Mouse (Mus musculus) embryonic facial prominence, embryonic 13.5 days (tissue): ENCODE data around the gene Mctp1. TPM values are rescaled to one million over a fixed set of nuclear protein-coding genes. Genes with fewer than 3 reads are reported as not detected.

Experiments
- ATAC-seq: fragments of 200-750 bp; cut with Nextera tagmentation; 2 replicates; pipeline ENCODE4 v1.8.0; 2017; ENCODE audit warnings: low read depth; ENCODE audit not compliant: insufficient number of reproducible peaks, insufficient read depth, low FRiP score, low TSS enrichment
- H3K27ac ChIP-seq: fragments of 300-500 bp; sonication (generic); 2 replicates; pipeline ENCODE4 v1.5.1; 2015; ENCODE audit warnings: moderate library complexity, mild to moderate bottlenecking, inconsistent platforms
- H3K27me3 ChIP-seq: fragments of 300-500 bp; sonication (generic); 2 replicates; pipeline ENCODE4 v1.6.1; 2015; ENCODE audit warnings: mild to moderate bottlenecking, inconsistent platforms
- H3K36me3 ChIP-seq: fragments of 300-500 bp; sonication (generic); 2 replicates; pipeline ENCODE4 v1.6.1; 2015; ENCODE audit warnings: mild to moderate bottlenecking, inconsistent platforms
- H3K4me1 ChIP-seq: fragments of 300-500 bp; sonication (generic); 2 replicates; pipeline ENCODE4 v1.6.1; 2015; ENCODE audit warnings: inconsistent platforms
- H3K4me2 ChIP-seq: fragments of 300-500 bp; sonication (generic); 2 replicates; pipeline ENCODE4 v1.6.1; 2015; ENCODE audit warnings: moderate library complexity, mild to moderate bottlenecking, inconsistent platforms
- H3K4me3 ChIP-seq: fragments of 300-500 bp; sonication (generic); 2 replicates; pipeline ENCODE4 v1.5.1; 2015; ENCODE audit warnings: mild to moderate bottlenecking, inconsistent platforms
- H3K9ac ChIP-seq: fragments of 300-500 bp; sonication (generic); 2 replicates; pipeline ENCODE4 v1.6.1; 2015; ENCODE audit warnings: mild to moderate bottlenecking, inconsistent platforms
- H3K9me3 ChIP-seq: fragments of 300-500 bp; sonication (generic); 2 replicates; pipeline ENCODE4 v1.6.1; 2016; ENCODE audit warnings: inconsistent platforms
- WGBS: fragments of 180-500 bp; shearing (Covaris S2); methylation state at CpG from one replicate; pipeline ENCODE4 v1.1.7; 2015; ENCODE audit warnings: mixed read lengths; 5-methylcytosine and 5-hydroxymethylcytosine counted together
- polyA plus RNA-seq: library from polyadenylated mRNA; unstranded; fragments of >200 nt; fragmentation: Nextera tagmentation; extraction: Ambion mirVana; gene quantifications from 2 replicates; pipeline ENCODE4 v1.2.1, GENCODE M21; 2015

Mctp1 gene
- polyA plus RNA-seq, 1 experiment from 2014 or later, result 0.66 TPM

GRCm38 (mm10) chr13:76633707-76634106 lies 249.4 kb downstream of the Mctp1 start:
- ATAC-seq, result no peak
- WGBS, result 90% methylated on average over 1 of the region's 1 CpGs

DNA sequence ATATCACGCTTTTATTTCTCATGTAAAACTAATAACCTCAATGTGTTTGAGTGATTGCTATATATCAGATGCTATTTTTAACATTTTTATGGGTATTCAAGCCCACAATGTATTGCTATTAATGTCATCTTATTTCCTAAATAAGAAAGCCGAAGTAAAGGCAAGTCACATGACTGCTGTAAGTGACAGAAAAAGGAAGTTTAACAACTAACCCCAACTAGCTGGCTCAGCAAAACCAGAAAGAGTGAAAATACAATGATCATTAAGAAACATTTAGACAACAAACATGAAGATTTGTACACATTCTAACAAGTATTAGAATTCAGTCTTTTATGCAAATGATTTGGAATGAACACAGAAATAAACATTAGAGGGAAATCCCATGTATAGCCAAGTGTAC lies 253.9 kb downstream of the Mctp1 start:
- ATAC-seq, result no peak
- H3K36me3 ChIP-seq, result no peaks in the 10 kb centered on the region
- H3K9ac ChIP-seq, result no peak overlapping the region
- H3K9me3 ChIP-seq, result no peaks in the 10 kb centered on the region
- WGBS, result 87% methylated on average over 2 of the region's 2 CpGs
- no peak overlapping the region for H3K27ac ChIP-seq
- no peak overlapping the region for H3K4me3 ChIP-seq
- no peak overlapping the region for H3K4me2 ChIP-seq
- H3K4me1 ChIP-seq, result no peaks in the 10 kb centered on the region
- no peaks in the 10 kb centered on the region for H3K27me3 ChIP-seq

More at GRCm38 (mm10) chr13:76633707-76634106, 249.4 kb downstream of the Mctp1 start:
- H3K4me2 ChIP-seq, result no peak overlapping the region
- H3K4me3 ChIP-seq, result no peak overlapping the region
- H3K27ac ChIP-seq, result no peak overlapping the region
- no peak overlapping the region for H3K9ac ChIP-seq
- no peaks in the 10 kb centered on the region for H3K4me1 ChIP-seq
- H3K36me3 ChIP-seq, result no peaks in the 10 kb centered on the region
- no peaks in the 10 kb centered on the region for H3K27me3 ChIP-seq
- H3K9me3 ChIP-seq, result no peaks in the 10 kb centered on the region

DNA sequence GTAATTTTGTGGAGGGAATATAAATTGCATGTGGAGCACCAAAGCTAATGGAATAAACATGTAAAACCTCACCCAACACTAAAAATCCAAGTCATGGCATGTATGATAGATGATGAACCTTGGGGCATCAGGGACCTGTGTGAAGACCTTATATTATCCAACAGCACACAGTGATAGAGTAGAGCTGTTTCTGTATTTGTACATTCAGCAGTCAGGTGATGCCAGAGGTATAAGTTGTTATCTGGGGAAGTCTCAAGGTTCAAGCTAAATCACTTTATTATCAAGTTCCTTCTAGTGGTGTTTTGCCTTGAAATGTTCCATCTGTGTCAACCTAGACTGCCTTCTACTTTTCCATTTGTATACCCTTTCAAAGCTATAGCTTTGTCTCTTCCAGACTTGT lies 275.2 kb downstream of the Mctp1 start:
- no peaks in the 10 kb centered on the region for H3K27me3 ChIP-seq
- H3K27ac ChIP-seq, result no peak overlapping the region
- no peak overlapping the region for H3K9ac ChIP-seq
- no peak overlapping the region for H3K4me2 ChIP-seq
- H3K4me1 ChIP-seq, result no peaks in the 10 kb centered on the region
- no peaks in the 10 kb centered on the region for H3K9me3 ChIP-seq
- no peak overlapping the region for H3K4me3 ChIP-seq
- H3K36me3 ChIP-seq, result no peaks in the 10 kb centered on the region
- no peak for ATAC-seq

DNA sequence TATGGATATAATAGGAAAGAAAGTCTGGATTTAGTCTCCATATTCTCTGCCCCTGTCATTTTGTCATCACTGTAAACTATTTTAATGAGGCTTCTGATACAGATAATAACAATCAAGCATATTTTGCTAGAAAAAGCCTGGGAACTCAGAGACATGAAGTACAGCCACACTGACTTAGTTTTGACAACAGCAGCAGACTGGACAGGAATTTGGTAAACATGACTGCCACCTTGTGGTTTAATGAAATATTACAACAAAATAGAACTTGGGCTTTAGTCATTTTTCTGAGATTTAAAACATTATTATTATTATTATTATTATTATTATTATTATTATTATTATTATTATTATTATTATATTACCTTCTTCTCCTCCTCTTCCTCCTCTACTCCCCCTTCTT lies 297.0 kb downstream of the Mctp1 start:
- Histone ChIP-seq H3K4me2 (no peak overlapping the region), H3K27ac (no peak overlapping the region), H3K9me3 (no peaks in the 10 kb centered on the region), H3K9ac (no peak overlapping the region), H3K4me1 (no peaks in the 10 kb centered on the region), H3K4me3 (no peak overlapping the region), H3K36me3 (no peaks in the 10 kb centered on the region), H3K27me3 (no peaks in the 10 kb centered on the region)
- no peak for ATAC-seq

DNA sequence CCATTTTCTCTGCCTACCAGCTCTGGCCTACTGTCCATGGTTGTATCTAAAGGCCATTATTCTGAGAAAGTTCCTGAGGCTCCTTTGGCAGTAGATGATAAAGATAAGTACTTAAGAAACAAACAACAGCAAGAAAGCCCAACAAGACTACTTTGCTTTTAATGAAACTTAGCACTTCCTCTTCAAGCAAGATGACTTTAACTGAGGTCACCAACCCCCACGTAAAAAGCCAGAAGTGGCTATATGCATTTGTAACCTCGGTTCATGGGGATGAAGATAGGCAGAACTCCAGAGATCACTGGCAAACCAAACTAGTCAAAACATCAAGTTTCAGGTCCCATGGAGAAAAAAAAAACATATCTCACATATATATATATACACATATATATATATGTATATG lies 305.0 kb downstream of the Mctp1 start:
- Histone ChIP-seq H3K27ac (no peak overlapping the region), H3K4me3 (no peak overlapping the region), H3K4me1 (no peaks in the 10 kb centered on the region), H3K9ac (no peak overlapping the region), H3K4me2 (no peak overlapping the region), H3K36me3 (no peaks in the 10 kb centered on the region), H3K9me3 (no peaks in the 10 kb centered on the region), H3K27me3 (no peaks in the 10 kb centered on the region)
- 92% methylated on average over 2 of the region's 2 CpGs for whole genome bisulfite sequencing
- no peak for ATAC-seq

DNA sequence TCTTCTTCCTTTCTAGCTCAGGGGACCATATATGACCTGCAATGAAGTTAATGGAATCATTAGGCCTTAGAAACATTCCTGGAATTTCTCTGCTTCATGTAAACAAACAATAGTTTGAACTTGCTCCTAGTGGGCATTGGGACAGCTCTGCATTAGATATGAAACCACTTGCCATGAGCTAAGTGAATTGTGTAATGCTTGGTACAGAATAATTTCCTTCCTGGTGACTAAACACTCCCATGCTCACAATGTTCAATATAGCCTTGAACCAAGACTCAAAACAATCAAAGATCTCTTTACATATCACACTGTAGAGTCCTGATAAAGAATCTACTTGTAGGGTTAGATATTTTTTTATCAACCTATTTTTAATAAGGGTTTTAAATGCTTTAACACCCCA lies 305.8 kb downstream of the Mctp1 start:
- Histone ChIP-seq H3K4me1 (no peaks in the 10 kb centered on the region), H3K9me3 (no peaks in the 10 kb centered on the region), H3K4me2 (no peak overlapping the region), H3K9ac (no peak overlapping the region), H3K4me3 (no peak overlapping the region), H3K27me3 (no peaks in the 10 kb centered on the region), H3K27ac (no peak overlapping the region), H3K36me3 (no peaks in the 10 kb centered on the region)
- ATAC-seq, result no peak

DNA sequence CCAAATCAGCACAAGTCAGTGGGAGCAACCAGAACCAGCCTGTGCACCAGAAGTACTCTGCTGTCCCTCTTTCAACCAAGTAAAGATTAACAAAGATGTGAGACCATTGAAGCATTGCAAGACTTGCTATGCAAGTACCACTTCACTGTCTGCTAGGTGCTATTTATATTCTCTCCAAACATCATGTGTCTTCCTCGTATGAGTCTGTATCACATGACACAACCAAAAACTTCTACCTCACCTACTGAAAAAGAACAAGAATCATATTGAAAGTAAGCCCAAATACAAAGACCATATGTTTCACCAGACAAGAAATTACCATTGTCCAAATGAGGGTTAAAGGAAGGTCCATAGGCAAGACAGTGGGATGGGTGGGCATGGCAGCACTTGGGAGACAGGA lies 306.4 kb downstream of the Mctp1 start:
- Histone ChIP-seq H3K4me3 (no peak overlapping the region), H3K4me1 (no peaks in the 10 kb centered on the region), H3K27ac (no peak overlapping the region), H3K9ac (no peak overlapping the region), H3K36me3 (no peaks in the 10 kb centered on the region), H3K4me2 (no peak overlapping the region), H3K27me3 (no peaks in the 10 kb centered on the region), H3K9me3 (no peaks in the 10 kb centered on the region)
- 69% methylated on average over 1 of the region's 1 CpGs for WGBS
- ATAC-seq, result no peak

GRCm38 (mm10) chr13:76734013-76734412 lies 349.7 kb downstream of the Mctp1 start:
- H3K36me3 ChIP-seq, result no peaks in the 10 kb centered on the region
- H3K4me3 ChIP-seq, result no peak overlapping the region
- no peaks in the 10 kb centered on the region for H3K27me3 ChIP-seq
- H3K9me3 ChIP-seq, result no peaks in the 10 kb centered on the region
- H3K27ac ChIP-seq, result no peak overlapping the region
- no peak overlapping the region for H3K9ac ChIP-seq
- ATAC-seq, result no peak
- H3K4me2 ChIP-seq, result no peak overlapping the region
- no peaks in the 10 kb centered on the region for H3K4me1 ChIP-seq

GRCm38 (mm10) chr13:76750663-76751429 lies 366.5 kb downstream of the Mctp1 start:
- H3K36me3 ChIP-seq, result no peaks in the 10 kb centered on the region
- H3K4me2 ChIP-seq, result no peak overlapping the region
- no peak overlapping the region for H3K4me3 ChIP-seq
- H3K9me3 ChIP-seq, result no peaks in the 10 kb centered on the region
- no peaks in the 10 kb centered on the region for H3K27me3 ChIP-seq
- no peak for ATAC-seq
- no peaks in the 10 kb centered on the region for H3K4me1 ChIP-seq
- no peak overlapping the region for H3K27ac ChIP-seq
- WGBS, result 60% methylated on average over 4 of the region's 4 CpGs
- no peak overlapping the region for H3K9ac ChIP-seq

DNA sequence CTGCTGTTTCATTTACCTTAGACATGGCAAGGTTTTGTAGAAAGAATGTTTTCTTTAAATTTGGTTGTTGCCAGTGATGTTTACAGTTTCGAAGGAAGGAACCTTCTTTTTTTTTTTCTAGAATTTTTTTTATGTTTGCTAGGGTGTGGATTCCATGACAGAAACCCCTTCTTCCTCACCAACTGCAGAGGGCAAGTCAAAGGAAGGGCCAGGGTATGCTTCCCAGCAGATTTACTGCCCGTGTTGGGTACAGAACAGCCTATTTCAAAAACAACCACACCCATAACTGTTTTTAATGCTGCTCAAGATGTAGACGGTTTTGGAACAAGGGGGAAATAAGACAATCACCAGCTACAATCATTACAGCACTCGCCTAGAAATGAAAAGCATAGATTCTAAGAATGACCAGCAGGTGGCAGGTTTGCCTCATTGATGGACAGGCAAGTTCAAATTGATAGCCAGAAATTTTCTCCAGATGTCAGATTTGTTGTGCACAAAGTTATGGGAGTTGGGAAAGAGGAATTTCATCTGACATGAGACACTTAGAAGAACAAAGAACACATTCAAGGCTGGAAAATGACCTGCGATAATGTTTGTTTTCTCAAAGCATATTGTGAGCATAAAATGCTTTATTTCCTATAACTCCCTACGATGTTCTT lies 375.6 kb downstream of the Mctp1 start:
- 12% methylated on average over 6 of the region's 6 CpGs for WGBS
- ATAC-seq, result no peak
- Histone ChIP-seq H3K9ac (no peak overlapping the region), H3K27ac (no peak overlapping the region), H3K4me2 (no peak overlapping the region), H3K9me3 (no peaks in the 10 kb centered on the region), H3K4me3 (no peak overlapping the region), H3K36me3 (no peaks in the 10 kb centered on the region), H3K4me1 (peaks cover 4% of the 10 kb centered on the region; the same call in 1 of the 2 replicates), H3K27me3 (no peaks in the 10 kb centered on the region)

DNA sequence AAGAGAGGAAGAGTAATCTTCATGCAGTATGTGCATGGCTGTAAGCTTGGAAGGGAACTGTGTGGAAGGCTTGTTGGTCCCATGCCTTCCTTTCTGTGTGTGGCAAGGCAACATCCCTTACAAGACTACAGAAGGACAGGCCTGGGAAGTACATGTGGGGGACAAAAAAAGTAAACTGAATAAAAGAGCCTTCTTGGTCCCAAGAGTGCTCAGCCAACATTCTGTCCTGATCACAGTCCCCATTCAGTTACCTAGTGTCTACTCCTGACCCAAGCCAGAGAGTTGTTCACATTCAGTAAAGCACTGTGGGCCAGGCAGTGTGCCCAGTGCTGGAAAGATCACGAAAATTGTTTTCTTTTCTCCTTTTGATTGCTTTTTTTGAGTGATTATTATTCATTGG lies 415.3 kb downstream of the Mctp1 start:
- 73% methylated on average over 1 of the region's 1 CpGs for WGBS
- Histone ChIP-seq H3K4me2 (no peak overlapping the region), H3K4me3 (no peak overlapping the region), H3K9me3 (no peaks in the 10 kb centered on the region), H3K27me3 (peaks cover 3% of the 10 kb centered on the region; the same call in 1 of the 2 replicates), H3K9ac (no peak overlapping the region), H3K4me1 (no peaks in the 10 kb centered on the region), H3K27ac (no peak overlapping the region), H3K36me3 (no peaks in the 10 kb centered on the region)
- no peak for ATAC-seq

DNA sequence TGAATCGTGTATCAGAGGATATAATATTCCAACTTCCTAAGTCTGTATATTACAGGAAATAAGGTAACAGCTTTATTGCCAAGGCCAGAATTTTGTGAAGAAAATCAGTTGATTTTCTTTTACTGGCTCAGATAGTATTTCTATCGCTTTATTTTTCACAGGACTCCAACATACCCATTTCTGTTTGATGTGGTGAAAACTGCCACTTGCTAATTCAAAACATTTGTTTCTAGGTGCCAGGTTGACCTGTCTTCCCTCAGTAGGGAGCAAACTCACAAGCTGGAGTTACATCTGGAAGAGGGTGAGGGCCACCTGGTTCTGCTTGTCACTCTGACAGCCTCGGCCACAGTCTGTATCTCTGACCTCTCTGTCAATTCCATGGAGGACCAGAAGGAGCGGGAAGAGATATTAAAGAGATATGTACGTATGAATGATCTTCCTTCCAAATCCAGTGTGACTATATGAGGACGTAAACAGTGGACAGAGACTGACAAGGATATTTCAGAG lies 416.8 kb downstream of the Mctp1 start:
- Histone ChIP-seq H3K4me1 (no peaks in the 10 kb centered on the region), H3K4me3 (no peak overlapping the region), H3K27ac (no peak overlapping the region), H3K4me2 (no peak overlapping the region), H3K9me3 (no peaks in the 10 kb centered on the region), H3K36me3 (no peaks in the 10 kb centered on the region), H3K9ac (no peak overlapping the region), H3K27me3 (peaks cover 3% of the 10 kb centered on the region; the same call in 1 of the 2 replicates)
- WGBS, result 36% methylated on average over 6 of the region's 6 CpGs
- ATAC-seq, result no peak
